In the genomic region with DNA sequence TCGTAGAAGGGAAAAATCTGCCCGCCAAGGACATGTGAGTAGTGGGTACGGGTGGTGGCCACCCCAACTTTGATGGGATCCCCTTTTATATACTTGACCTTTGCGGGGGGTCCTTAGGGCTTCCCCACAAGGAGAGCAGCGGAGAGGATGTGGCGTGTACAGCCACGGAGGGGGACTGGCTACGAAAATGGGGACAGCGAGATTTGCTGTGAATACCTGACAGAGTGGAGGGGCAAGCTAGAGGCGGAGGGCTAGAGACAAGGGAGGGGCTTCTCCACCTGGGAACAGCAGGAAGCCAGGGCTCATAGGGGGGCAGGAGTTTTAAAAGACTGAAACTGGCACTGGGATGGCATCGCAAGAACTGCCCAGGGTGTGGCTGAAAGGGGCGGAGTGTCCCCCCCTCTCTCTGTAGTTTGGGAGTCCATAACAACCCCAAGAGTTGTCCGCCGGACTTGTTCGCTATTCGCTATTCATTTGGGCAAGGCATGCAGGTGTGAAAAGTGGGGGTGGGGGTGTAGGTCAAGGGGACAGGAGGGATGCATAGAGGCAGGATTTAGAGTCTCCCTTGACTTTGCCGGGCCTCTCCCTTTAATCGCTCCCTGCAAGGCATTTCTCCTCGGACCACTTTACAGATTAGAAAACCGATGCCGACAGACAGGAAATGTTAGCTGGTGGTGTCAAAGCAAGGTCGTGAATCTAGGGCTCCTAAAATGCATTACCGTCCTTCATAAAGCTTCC, we compare ENCODE assay signal across 8 mouse cellular contexts. TPM values are rescaled to one million over a fixed set of nuclear protein-coding genes. Genes with fewer than 3 reads are reported as not detected.
DNase-seq lines count a peak whose midpoint lies in the region; ATAC-seq and TF ChIP-seq lines count a peak whose summit lies in the region.

No protein-coding gene starts in this region.

- H3K27me3 ChIP-seq in kidney, postnatal 0 days (ENCODE audit: insufficient read depth, low read length): no peaks in the 10 kb centered on the region
- peaks cover 21% of the 10 kb centered on the region for H3K27me3 ChIP-seq in limb, embryonic 13.5 days
- H3K27me3 ChIP-seq in neural tube, embryonic 13.5 days: peaks cover 7% of the 10 kb centered on the region; the same call in 1 of the 2 replicates

- no peaks in the 10 kb centered on the region for H3K4me1 ChIP-seq in kidney, postnatal 0 days (replicated peaks; ENCODE audit: insufficient read depth, low read length)
- peaks cover 19% of the 10 kb centered on the region for H3K4me1 ChIP-seq in limb, embryonic 13.5 days
- H3K4me1 ChIP-seq in neural tube, embryonic 13.5 days (replicated peaks): peaks cover 30% of the 10 kb centered on the region

- peak; percentile 22 for DNase-seq in kidney, postnatal 0 days (ENCODE audit: low spot score)
- no peak for DNase-seq in kidney, postnatal 25 days
- DNase-seq in Muller cell, postnatal 12 days (ENCODE audit: inconsistent ontology term): peak; percentile 45
- DNase-seq in urinary bladder, adult 18-20 months (ENCODE audit: low spot score in 2 of 2): no peak
- DNase-seq in gastrocnemius, postnatal 10 days: no peak

- no peaks in the 10 kb centered on the region for H3K9me3 ChIP-seq in kidney, postnatal 0 days (replicated peaks; ENCODE audit: low read length)
- H3K9me3 ChIP-seq in limb, embryonic 13.5 days: no peaks in the 10 kb centered on the region
- no peaks in the 10 kb centered on the region for H3K9me3 ChIP-seq in neural tube, embryonic 13.5 days

- no peaks in the 10 kb centered on the region for H3K36me3 ChIP-seq in kidney, postnatal 0 days (ENCODE audit: insufficient read depth, low read length)
- no peaks in the 10 kb centered on the region for H3K36me3 ChIP-seq in limb, embryonic 13.5 days
- no peaks in the 10 kb centered on the region for H3K36me3 ChIP-seq in neural tube, embryonic 13.5 days

- H3K27ac ChIP-seq in kidney, postnatal 0 days: no peak overlapping the region
- no peak overlapping the region for H3K27ac ChIP-seq in limb, embryonic 13.5 days
- H3K27ac ChIP-seq in neural tube, embryonic 13.5 days (replicated peaks): 0 out of 2 replicates have a peak overlapping the region, but pooled peaks have one; percentile 2

- 3% methylated on average over 23 of the region's 23 CpGs for WGBS in kidney, postnatal 0 days
- WGBS in limb, embryonic 13.5 days: 2% methylated on average over 23 of the region's 23 CpGs
- WGBS in neural tube, embryonic 13.5 days: 2% methylated on average over 23 of the region's 23 CpGs

- peak overlapping the region; percentile 98 for H3K4me2 ChIP-seq in kidney, postnatal 0 days (ENCODE audit: low read length)
- H3K4me2 ChIP-seq in limb, embryonic 13.5 days (replicated peaks): peak overlapping the region; percentile 72
- peak overlapping the region; percentile 84 for H3K4me2 ChIP-seq in neural tube, embryonic 13.5 days

- TF ChIP-seq CTCF in kidney, postnatal 0 days (IDR thresholded peaks at IDR 0.05; ENCODE audit: low read depth): no peak

- H3K4me3 ChIP-seq in kidney, postnatal 0 days (replicated peaks; ENCODE audit: low read depth, low read length): peak overlapping the region; percentile 66
- peak overlapping the region; percentile 63 for H3K4me3 ChIP-seq in limb, embryonic 13.5 days
- peak overlapping the region; percentile 60 for H3K4me3 ChIP-seq in neural tube, embryonic 13.5 days

- ATAC-seq in kidney, postnatal 0 days (replicated peaks; ENCODE audit: low FRiP score, low read depth): peak; percentile 19; the same call in 1 of the 2 replicates
- ATAC-seq in erythroblast, adult 5-6 weeks (replicated peaks; ENCODE audit: low FRiP score, poor library complexity, severe bottlenecking): peak; percentile 12; the same call in 1 of the 2 replicates
- peak; percentile 20; the same call in 1 of the 2 replicates for ATAC-seq in limb, embryonic 13.5 days (ENCODE audit: low FRiP score, low read depth)
- peak; percentile 51 for ATAC-seq in neural tube, embryonic 13.5 days (ENCODE audit: low read depth)

- H3K9ac ChIP-seq in kidney, postnatal 0 days (ENCODE audit: low read depth, low read length): peak overlapping the region; percentile 55; the same call in 1 of the 2 replicates
- peak overlapping the region; percentile 69 for H3K9ac ChIP-seq in limb, embryonic 13.5 days
- H3K9ac ChIP-seq in neural tube, embryonic 13.5 days: peak overlapping the region; percentile 72

RNA-seq across cellular contexts. Expression of gene Rasa4, which starts 0.6 kb away (rescaled TPM):
- 8.8 and 9.9 TPM in 2 replicates for polyA plus RNA-seq in kidney, postnatal 0 days (2015; fragmentation: Nextera tagmentation; extraction: Ambion mirVana)
- total RNA-seq in erythroblast, adult 5-6 weeks (2015; ENCODE audit: low replicate concordance): 1.9 and 3.3 TPM in 2 replicates
- 4.3 TPM in 2 replicates for total RNA-seq in erythroblast, adult 5-6 weeks (2017; ENCODE audit: low replicate concordance)
- polyA plus RNA-seq in limb, embryonic 13.5 days (2015; fragmentation: Nextera tagmentation; extraction: Ambion mirVana): 17.0 and 18.5 TPM in 2 replicates
- 19.7 and 19.9 TPM in 2 replicates for polyA plus RNA-seq in neural tube, embryonic 13.5 days (2015; fragmentation: Nextera tagmentation; extraction: Ambion mirVana)
- total RNA-seq in gastrocnemius, postnatal 10 days (2021): 10 to 100 TPM; 12.9 to 20.5 TPM

RNA-seq across cellular contexts. Expression of gene Upk3bl, which starts 30.0 kb away (rescaled TPM):
- 4.0 and 6.1 TPM in 2 replicates for polyA plus RNA-seq in kidney, postnatal 0 days (2015; fragmentation: Nextera tagmentation; extraction: Ambion mirVana)
- total RNA-seq in erythroblast, adult 5-6 weeks (2015; ENCODE audit: low replicate concordance): not detected in 2 replicates
- not detected in 2 replicates for total RNA-seq in erythroblast, adult 5-6 weeks (2017; ENCODE audit: low replicate concordance)
- polyA plus RNA-seq in limb, embryonic 13.5 days (2015; fragmentation: Nextera tagmentation; extraction: Ambion mirVana): 2.2 and 3.5 TPM in 2 replicates
- 0.63 TPM in 1 of 2 replicates, not detected in the other for polyA plus RNA-seq in neural tube, embryonic 13.5 days (2015; fragmentation: Nextera tagmentation; extraction: Ambion mirVana)
- not detected for total RNA-seq in gastrocnemius, postnatal 10 days (2021)

RNA-seq across cellular contexts. Expression of gene Polr2j, which starts 32.1 kb away (rescaled TPM):
- 239 and 250 TPM in 2 replicates for polyA plus RNA-seq in kidney, postnatal 0 days (2015; fragmentation: Nextera tagmentation; extraction: Ambion mirVana)
- total RNA-seq in erythroblast, adult 5-6 weeks (2015; ENCODE audit: low replicate concordance): 34.6 and 42.0 TPM in 2 replicates
- 24.1 and 62.5 TPM in 2 replicates for total RNA-seq in erythroblast, adult 5-6 weeks (2017; ENCODE audit: low replicate concordance)
- 233 and 254 TPM in 2 replicates for polyA plus RNA-seq in limb, embryonic 13.5 days (2015; fragmentation: Nextera tagmentation; extraction: Ambion mirVana)
- polyA plus RNA-seq in neural tube, embryonic 13.5 days (2015; fragmentation: Nextera tagmentation; extraction: Ambion mirVana): 210 and 232 TPM in 2 replicates
- 10 to 100 TPM; 71.2 to 75.6 TPM for total RNA-seq in gastrocnemius, postnatal 10 days (2021)

RNA-seq across cellular contexts. Expression of gene Upk3b, which starts 46.0 kb away (rescaled TPM):
- polyA plus RNA-seq in kidney, postnatal 0 days (2015; fragmentation: Nextera tagmentation; extraction: Ambion mirVana): 5.1 and 6.0 TPM in 2 replicates
- not detected in 2 replicates for total RNA-seq in erythroblast, adult 5-6 weeks (2015; ENCODE audit: low replicate concordance)
- 0.14 TPM in 1 of 2 replicates, not detected in the other for total RNA-seq in erythroblast, adult 5-6 weeks (2017; ENCODE audit: low replicate concordance)
- polyA plus RNA-seq in limb, embryonic 13.5 days (2015; fragmentation: Nextera tagmentation; extraction: Ambion mirVana): 0.14 and 0.15 TPM in 2 replicates
- polyA plus RNA-seq in neural tube, embryonic 13.5 days (2015; fragmentation: Nextera tagmentation; extraction: Ambion mirVana): 0.14 and 0.20 TPM in 2 replicates
- under 1 TPM in 1 of 2 experiments, not detected in 1; 0.14 TPM for total RNA-seq in gastrocnemius, postnatal 10 days (2021)

RNA-seq across cellular contexts. Expression of gene Lrwd1, which starts 51.6 kb away (rescaled TPM):
- polyA plus RNA-seq in kidney, postnatal 0 days (2015; fragmentation: Nextera tagmentation; extraction: Ambion mirVana): 21.6 and 23.1 TPM in 2 replicates
- 2.9 and 24.2 TPM in 2 replicates for total RNA-seq in erythroblast, adult 5-6 weeks (2015; ENCODE audit: low replicate concordance)
- total RNA-seq in erythroblast, adult 5-6 weeks (2017; ENCODE audit: low replicate concordance): 11.9 and 14.8 TPM in 2 replicates
- 44.6 and 45.4 TPM in 2 replicates for polyA plus RNA-seq in limb, embryonic 13.5 days (2015; fragmentation: Nextera tagmentation; extraction: Ambion mirVana)
- polyA plus RNA-seq in neural tube, embryonic 13.5 days (2015; fragmentation: Nextera tagmentation; extraction: Ambion mirVana): 25.0 and 25.6 TPM in 2 replicates
- 1 to 10 TPM; 4.9 to 7.4 TPM for total RNA-seq in gastrocnemius, postnatal 10 days (2021)

Comparison
In these comparisons a context has a peak if more than half of its experiments do, and no peak if none do; other contexts are left out.
1. DNase-seq: peak in kidney, postnatal 0 days (single experiment) and Muller cell, postnatal 12 days (single experiment); none in kidney, postnatal 25 days (0 of 2), urinary bladder, adult 18-20 months (0 of 2) and gastrocnemius, postnatal 10 days (single experiment).
2. Peak in every context shown above with its lines, with median percentiles within 50 percentile points of each other: ATAC-seq, H3K4me2 ChIP-seq, H3K4me3 ChIP-seq and H3K9ac ChIP-seq.